Mouse (Mus musculus): ENCODE results near the gene Zeb2.

DNA sequence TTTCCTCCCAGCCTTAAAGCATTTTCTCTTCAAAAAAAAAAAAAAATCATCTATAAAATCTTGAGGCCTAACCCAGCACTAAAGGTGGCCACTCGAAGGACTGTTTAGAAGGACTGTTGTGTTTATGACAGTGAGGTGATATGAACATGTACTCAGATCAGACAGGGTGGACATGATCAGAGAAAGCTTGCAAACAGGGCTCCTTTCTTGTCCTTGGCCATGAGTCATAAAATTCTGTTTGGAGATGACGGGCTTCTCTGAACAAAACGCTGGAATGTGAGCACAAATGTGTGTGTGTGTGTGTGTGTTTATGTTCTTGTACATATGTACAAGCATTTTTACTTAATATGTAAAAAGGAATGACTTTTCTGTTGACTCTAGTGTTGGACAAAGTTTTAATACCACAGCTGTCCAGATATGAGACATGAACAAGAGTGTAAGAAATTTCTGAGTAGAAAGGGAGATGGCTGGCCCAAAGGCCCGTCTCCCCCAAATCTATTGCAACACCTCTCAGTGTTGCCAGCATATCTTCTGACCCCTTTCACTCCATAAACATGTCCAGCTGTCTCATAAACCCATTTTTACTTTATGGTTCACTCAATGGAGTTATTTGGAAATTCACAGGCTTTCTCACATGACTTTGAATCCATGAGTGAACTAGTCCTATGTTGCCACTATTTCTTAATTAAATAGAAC is 13.4 kb upstream of the Zeb2 start:
- TF ChIP-seq CTCF (IDR thresholded peaks at IDR 0.05; ENCODE audit: borderline replicate concordance, extremely low read depth, insufficient read depth, insufficient read length) (no peak), POLR2A (IDR thresholded peaks at IDR 0.05; ENCODE audit: borderline replicate concordance, extremely low read depth, insufficient read depth, insufficient read length, poor library complexity, severe bottlenecking) (no peak)
